Mouse (Mus musculus): ENCODE data around the gene Lgals3bp. TPM values are rescaled to one million over a fixed set of nuclear protein-coding genes. Genes with fewer than 3 reads are reported as not detected.

Lgals3bp gene
- 239 and 241 TPM in 2 replicates for polyA plus RNA-seq (2012; rRNA removed)

DNA sequence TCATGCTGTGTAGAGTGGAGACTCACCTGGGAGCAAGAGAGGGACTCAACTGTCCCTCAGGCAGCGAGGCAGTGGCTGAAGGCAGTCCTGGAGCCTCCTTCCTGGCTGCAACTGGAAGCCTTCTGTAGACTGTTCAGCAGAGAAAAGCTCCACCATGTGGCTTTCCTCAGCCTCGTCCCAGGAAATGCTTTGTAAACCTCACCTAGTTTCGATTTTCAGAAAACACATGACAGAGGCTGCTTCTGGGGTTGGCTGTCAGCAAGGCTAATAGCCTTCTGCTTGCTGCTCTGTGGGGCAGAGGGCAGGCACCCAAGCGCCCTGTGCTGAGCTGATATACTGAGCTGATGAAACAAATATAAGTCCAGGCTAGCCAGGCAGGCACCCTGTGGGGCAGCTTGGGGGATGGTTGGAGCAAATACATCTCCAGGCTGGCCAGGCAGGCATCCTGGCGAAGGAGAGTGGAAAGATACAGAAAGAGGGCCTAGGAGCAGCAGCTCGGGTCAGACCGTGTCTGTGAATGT, at the start of gene Lgals3bp:
TSS of gene Lgals3bp (minus strand) at position 333 of the 521 bp plus-strand sequence.

DNA sequence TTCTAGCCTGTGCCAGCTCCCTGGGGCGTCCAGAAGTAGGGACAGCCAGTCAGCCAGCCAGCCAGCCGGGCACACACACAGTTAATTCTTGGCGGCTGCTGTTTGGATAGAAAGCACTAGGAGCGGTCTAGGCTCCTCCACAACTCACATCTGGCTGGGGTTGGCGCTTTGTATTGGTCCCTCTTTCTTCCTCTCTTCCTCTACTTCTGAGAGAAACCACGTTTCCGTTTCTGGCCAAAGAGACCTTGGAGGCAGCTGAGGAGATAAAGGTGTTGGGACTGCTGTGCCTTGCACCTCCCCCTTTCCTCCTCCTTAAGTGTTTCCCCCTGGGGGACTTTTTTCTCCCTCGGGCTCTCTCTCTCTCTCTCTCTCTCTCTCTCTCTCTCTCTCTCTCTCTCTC, 26.1 kb upstream of the Lgals3bp start, which contains the start of gene C1qtnf1:
TSS of gene C1qtnf1 (plus strand) at position 218 of the 400 bp plus-strand sequence.

DNA sequence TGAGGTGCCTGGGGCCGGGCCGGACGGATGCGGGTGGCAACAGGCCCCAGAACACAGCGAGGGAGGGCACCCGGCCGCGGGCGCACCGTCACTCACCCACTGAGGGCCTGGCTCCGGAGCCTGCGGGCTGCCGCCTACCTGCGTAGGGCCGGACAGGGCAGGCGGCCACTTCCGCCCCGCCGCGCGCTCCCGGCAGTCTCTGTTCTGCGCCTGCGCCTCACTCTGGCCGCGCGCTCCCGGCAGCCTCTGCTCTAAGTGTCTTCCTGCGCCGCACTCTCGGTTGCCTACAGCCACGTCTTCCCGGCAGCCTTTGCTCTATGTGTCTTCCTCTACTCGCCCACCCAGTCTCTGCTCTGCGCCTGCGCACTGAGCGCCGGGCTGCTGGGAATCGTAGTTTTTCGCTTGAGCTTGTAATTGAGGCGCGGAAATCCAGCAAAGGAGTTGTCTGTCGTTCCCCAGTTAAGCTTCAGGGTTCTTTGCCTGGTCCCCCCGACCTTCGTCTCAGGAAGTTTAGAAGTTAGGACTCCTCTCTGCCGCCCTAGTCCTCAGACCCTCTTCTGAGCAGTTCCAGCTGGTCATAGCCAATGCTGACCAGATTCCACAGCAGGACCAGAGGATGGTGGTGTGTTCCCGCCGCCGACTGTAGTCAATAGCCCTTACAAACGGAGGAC, 17.1 kb upstream of the Lgals3bp start, which contains the start of gene Cant1:
TSS of gene Cant1 (minus strand) at position 253 of the 671 bp plus-strand sequence.

DNA sequence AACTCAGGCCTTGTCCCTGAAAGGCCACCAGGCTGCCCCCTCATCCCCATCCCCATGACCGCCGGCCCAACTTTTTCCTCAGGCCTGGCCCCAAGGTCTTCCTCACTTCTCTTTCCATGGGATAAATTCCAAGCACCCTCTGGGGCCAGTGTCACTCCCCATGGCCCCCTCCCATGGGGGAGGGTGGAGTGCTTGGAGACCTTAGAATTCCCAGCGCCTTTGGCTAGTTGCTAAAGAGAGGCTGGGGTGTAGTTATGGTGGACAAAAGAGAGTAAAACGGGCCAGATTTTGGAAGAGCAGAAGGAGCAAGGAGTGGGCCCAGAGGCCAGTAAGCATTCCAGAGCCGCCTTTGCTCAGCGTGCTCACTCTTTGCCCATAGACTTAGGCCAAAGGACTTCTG, 46.3 kb downstream of the Lgals3bp start, which contains the start of gene Timp2:
TSS of gene Timp2 (minus strand) at position 101 of the 400 bp plus-strand sequence.

Other genes starting within 250 kb of the Lgals3bp start
- 9.1 and 11.5 TPM in 2 replicates for gene Cyth1, start 153.5 kb downstream of the Lgals3bp start, polyA plus RNA-seq (2012; rRNA removed)
- 7.5 and 12.9 TPM in 2 replicates for gene Usp36, start 111.8 kb downstream of the Lgals3bp start, polyA plus RNA-seq (2012; rRNA removed)
- gene Cep295nl, start 59.6 kb downstream of the Lgals3bp start, polyA plus RNA-seq (2012; rRNA removed), result not detected in 2 replicates
- gene Timp2, start 46.4 kb downstream of the Lgals3bp start, polyA plus RNA-seq (2012; rRNA removed), result 66.4 and 68.4 TPM in 2 replicates
- gene Cant1, start 17.0 kb upstream of the Lgals3bp start, polyA plus RNA-seq (2012; rRNA removed), result 63.1 and 84.9 TPM in 2 replicates
- 5.6 and 6.7 TPM in 2 replicates for gene C1qtnf1, start 26.1 kb upstream of the Lgals3bp start, polyA plus RNA-seq (2012; rRNA removed)
- 22.1 and 22.9 TPM in 2 replicates for gene Engase, start 74.7 kb upstream of the Lgals3bp start, polyA plus RNA-seq (2012; rRNA removed)